Mouse (Mus musculus): Measurements from ENCODE around the gene Dap. TPM values are rescaled to one million over a fixed set of nuclear protein-coding genes. Genes with fewer than 3 reads are reported as not detected.
A peak's percentile ranks its signal among the peaks of the same experiment; 100 is the strongest.

Dap gene
- total and polyA plus RNA-seq, 2 experiments from 2014 or later: 36.8 to 47.5 TPM

- ATAC-seq (ENCODE audit: insufficient read depth, low read depth): peak; percentile 87
- Histone ChIP-seq H3K9ac (replicated peaks; ENCODE audit: low read depth, low read length) (no peak overlapping the region), H3K27me3 (ENCODE audit: control insufficient read depth, insufficient read depth, low read length) (no peaks in the 10 kb centered on the region), H3K4me1 (ENCODE audit: control insufficient read depth, insufficient read depth) (peaks cover 18% of the 10 kb centered on the region; the same call in 1 of the 2 replicates), H3K36me3 (replicated peaks; ENCODE audit: control insufficient read depth, insufficient read depth, low read length) (no peaks in the 10 kb centered on the region), H3K4me3 (ENCODE audit: low read depth, low read length) (no peak overlapping the region), H3K27ac (ENCODE audit: low read depth) (peak overlapping the region; percentile 65), H3K4me2 (ENCODE audit: low read depth, low read length) (peak overlapping the region; percentile 20; the same call in 1 of the 2 replicates), H3K9me3 (replicated peaks; ENCODE audit: control insufficient read depth, low read length) (no peaks in the 10 kb centered on the region)
- 19% methylated on average over 12 of the region's 12 CpGs for WGBS
- peak; percentile 80 for DNase-seq (ENCODE audit: low spot score)
- TF ChIP-seq CTCF (IDR thresholded peaks at IDR 0.05; ENCODE audit: low read depth) (no peak), EP300 (IDR thresholded peaks at IDR 0.05; ENCODE audit: low read depth) (no peak)
These were observed 78.3 kb downstream of the Dap start for GRCm38 (mm10) chr15:31302293-31302990.

- no peak for DNase-seq (ENCODE audit: low spot score)
These were observed 80.2 kb downstream of the Dap start for GRCm38 (mm10) chr15:31304302-31304701.

GRCm38 (mm10) chr15:31305181-31305580 lies 81.1 kb downstream of the Dap start:
- Histone ChIP-seq H3K9me3 (replicated peaks; ENCODE audit: control insufficient read depth, low read length) (no peaks in the 10 kb centered on the region), H3K9ac (replicated peaks; ENCODE audit: low read depth, low read length) (no peak overlapping the region), H3K4me3 (ENCODE audit: low read depth, low read length) (no peak overlapping the region), H3K4me1 (ENCODE audit: control insufficient read depth, insufficient read depth) (peaks cover 12% of the 10 kb centered on the region; the same call in 1 of the 2 replicates), H3K27me3 (ENCODE audit: control insufficient read depth, insufficient read depth, low read length) (no peaks in the 10 kb centered on the region), H3K4me2 (ENCODE audit: low read depth, low read length) (no peak overlapping the region), H3K36me3 (replicated peaks; ENCODE audit: control insufficient read depth, insufficient read depth, low read length) (no peaks in the 10 kb centered on the region), H3K27ac (ENCODE audit: low read depth) (no peak overlapping the region; the same call in 1 of the 2 replicates)
- DNase-seq (ENCODE audit: low spot score): peak; percentile 28
- WGBS: 33% methylated on average over 6 of the region's 6 CpGs
- TF ChIP-seq EP300 (IDR thresholded peaks at IDR 0.05; ENCODE audit: low read depth): no peak
- 0 out of 2 replicates have a peak, but pooled peaks have one; percentile 4 for TF ChIP-seq CTCF (IDR thresholded peaks at IDR 0.05; ENCODE audit: low read depth)
- ATAC-seq (ENCODE audit: insufficient read depth, low read depth): peak; percentile 29; the same call in 1 of the 2 replicates

More at GRCm38 (mm10) chr15:31304302-31304701, 80.2 kb downstream of the Dap start:
- no peak overlapping the region for H3K4me3 ChIP-seq (ENCODE audit: low read depth, low read length)
- 52% methylated on average over 3 of the region's 3 CpGs for whole genome bisulfite sequencing
- no peaks in the 10 kb centered on the region for H3K27me3 ChIP-seq (ENCODE audit: control insufficient read depth, insufficient read depth, low read length)
- no peaks in the 10 kb centered on the region for H3K36me3 ChIP-seq (replicated peaks; ENCODE audit: control insufficient read depth, insufficient read depth, low read length)
- H3K4me1 ChIP-seq (ENCODE audit: control insufficient read depth, insufficient read depth): peaks cover 12% of the 10 kb centered on the region; the same call in 1 of the 2 replicates
- H3K27ac ChIP-seq (ENCODE audit: low read depth): no peak overlapping the region
- TF ChIP-seq EP300 (IDR thresholded peaks at IDR 0.05; ENCODE audit: low read depth) (no peak), CTCF (IDR thresholded peaks at IDR 0.05; ENCODE audit: low read depth) (no peak)
- no peak overlapping the region for H3K4me2 ChIP-seq (ENCODE audit: low read depth, low read length)
- no peak for ATAC-seq (ENCODE audit: insufficient read depth, low read depth)
- no peak overlapping the region for H3K9ac ChIP-seq (replicated peaks; ENCODE audit: low read depth, low read length)
- H3K9me3 ChIP-seq (replicated peaks; ENCODE audit: control insufficient read depth, low read length): no peaks in the 10 kb centered on the region

GRCm38 (mm10) chr15:31306726-31307125 lies 82.6 kb downstream of the Dap start:
- ATAC-seq (ENCODE audit: insufficient read depth, low read depth): no peak
- no peaks in the 10 kb centered on the region for H3K27me3 ChIP-seq (ENCODE audit: control insufficient read depth, insufficient read depth, low read length)
- no peak overlapping the region for H3K4me3 ChIP-seq (ENCODE audit: low read depth, low read length)
- peaks cover 12% of the 10 kb centered on the region; the same call in 1 of the 2 replicates for H3K4me1 ChIP-seq (ENCODE audit: control insufficient read depth, insufficient read depth)
- no peak overlapping the region for H3K27ac ChIP-seq (ENCODE audit: low read depth)
- no peaks in the 10 kb centered on the region for H3K36me3 ChIP-seq (replicated peaks; ENCODE audit: control insufficient read depth, insufficient read depth, low read length)
- TF ChIP-seq EP300 (IDR thresholded peaks at IDR 0.05; ENCODE audit: low read depth) (no peak), CTCF (IDR thresholded peaks at IDR 0.05; ENCODE audit: low read depth) (no peak)
- WGBS: 82% methylated on average over 4 of the region's 4 CpGs
- no peak overlapping the region for H3K4me2 ChIP-seq (ENCODE audit: low read depth, low read length)
- DNase-seq (ENCODE audit: low spot score): no peak
- H3K9me3 ChIP-seq (replicated peaks; ENCODE audit: control insufficient read depth, low read length): no peaks in the 10 kb centered on the region
- H3K9ac ChIP-seq (replicated peaks; ENCODE audit: low read depth, low read length): no peak overlapping the region

- no peak overlapping the region for H3K27ac ChIP-seq (ENCODE audit: low read depth)
- DNase-seq (ENCODE audit: low spot score) (no peak), ATAC-seq (ENCODE audit: insufficient read depth, low read depth) (no peak)
- no peak overlapping the region for H3K4me2 ChIP-seq (ENCODE audit: low read depth, low read length)
- 69% methylated on average over 15 of the region's 15 CpGs for WGBS
- no peak for TF ChIP-seq EP300 (IDR thresholded peaks at IDR 0.05; ENCODE audit: low read depth)
- TF ChIP-seq CTCF (IDR thresholded peaks at IDR 0.05; ENCODE audit: low read depth): peak; percentile 11; the same call in 1 of the 2 replicates
- no peak overlapping the region for H3K9ac ChIP-seq (replicated peaks; ENCODE audit: low read depth, low read length)
- peaks cover 2% of the 10 kb centered on the region; the same call in 1 of the 2 replicates for H3K4me1 ChIP-seq (ENCODE audit: control insufficient read depth, insufficient read depth)
- no peaks in the 10 kb centered on the region for H3K27me3 ChIP-seq (ENCODE audit: control insufficient read depth, insufficient read depth, low read length)
- H3K4me3 ChIP-seq (ENCODE audit: low read depth, low read length): no peak overlapping the region
- no peaks in the 10 kb centered on the region for H3K36me3 ChIP-seq (replicated peaks; ENCODE audit: control insufficient read depth, insufficient read depth, low read length)
- no peaks in the 10 kb centered on the region for H3K9me3 ChIP-seq (replicated peaks; ENCODE audit: control insufficient read depth, low read length)
These were observed 85.4 kb downstream of the Dap start for GRCm38 (mm10) chr15:31309526-31309925.
